Mouse (Mus musculus) thymus, adult 2 months (tissue): Measurements from ENCODE around the gene Sh3pxd2a. TPM values are rescaled to one million over a fixed set of nuclear protein-coding genes. Genes with fewer than 3 reads are reported as not detected.
"Not testable (repeated sequence)": the region's sequence is repeated elsewhere in the genome, so short reads cannot be mapped to it uniquely, and the experiment has no call there.

Experiments used
- DNase-seq: peaks from one replicate; pipeline ENCODE4 v3.0.0; 2021
- H3K27ac ChIP-seq: fragments of 200-500 bp; 2 replicates; pipeline ENCODE4 v1.5.1; 2012; ENCODE audit warnings: low read length, control low read depth; ENCODE audit not compliant: control insufficient read depth, insufficient read depth
- H3K27me3 ChIP-seq: fragments of 200-500 bp; 2 replicates; pipeline ENCODE4 v1.6.1; 2012; ENCODE audit warnings: mild to moderate bottlenecking, low read length, moderate library complexity, mixed read lengths; ENCODE audit not compliant: control insufficient read depth, insufficient read depth
- H3K36me3 ChIP-seq: fragments of 200-500 bp; 2 replicates; pipeline ENCODE4 v1.6.1; 2012; ENCODE audit warnings: mild to moderate bottlenecking, low read length, moderate library complexity; ENCODE audit not compliant: control insufficient read depth, insufficient read depth
- H3K4me1 ChIP-seq: fragments of 200-500 bp; replicated peaks from 2 replicates; pipeline ENCODE4 v1.6.1; 2012; ENCODE audit warnings: low read length; ENCODE audit not compliant: control insufficient read depth, insufficient read depth
- H3K4me3 ChIP-seq: fragments of 200-500 bp; 2 replicates; pipeline ENCODE4 v1.5.1; 2012; ENCODE audit warnings: mild to moderate bottlenecking, low read length, control low read depth, moderate library complexity; ENCODE audit not compliant: control insufficient read depth, insufficient read depth
- CTCF ChIP-seq: fragments of 200-500 bp; IDR thresholded peaks from 2 replicates; pipeline ENCODE4 v1.5.1; 2012; ENCODE audit warnings: mild to moderate bottlenecking, control low read depth, low read length, moderate library complexity, borderline replicate concordance; ENCODE audit not compliant: control insufficient read depth, poor library complexity, insufficient read depth; ENCODE audit errors: extremely low read depth
- POLR2A ChIP-seq: fragments of 200-500 bp; IDR thresholded peaks from 2 replicates; pipeline ENCODE4 v1.6.1; 2012; ENCODE audit warnings: mild to moderate bottlenecking, low read length, control low read depth, moderate library complexity; ENCODE audit not compliant: control insufficient read depth, poor library complexity, insufficient read depth; ENCODE audit errors: extremely low read depth
- WGBS: fragments of 180-500 bp; shearing (Covaris S2); methylation state at CpG from one replicate; pipeline ENCODE4 v1.1.7; 2018; 5-methylcytosine and 5-hydroxymethylcytosine counted together
- polyA plus RNA-seq: library from polyadenylated mRNA; depleted of rRNA; stranded (reverse); fragments of >200 nt; gene quantifications from 2 replicates; pipeline ENCODE4 v1.2.3, GENCODE M21; 2012

Gene Sh3pxd2a
- polyA plus RNA-seq, 1 experiment, result 19.4 TPM

DNA sequence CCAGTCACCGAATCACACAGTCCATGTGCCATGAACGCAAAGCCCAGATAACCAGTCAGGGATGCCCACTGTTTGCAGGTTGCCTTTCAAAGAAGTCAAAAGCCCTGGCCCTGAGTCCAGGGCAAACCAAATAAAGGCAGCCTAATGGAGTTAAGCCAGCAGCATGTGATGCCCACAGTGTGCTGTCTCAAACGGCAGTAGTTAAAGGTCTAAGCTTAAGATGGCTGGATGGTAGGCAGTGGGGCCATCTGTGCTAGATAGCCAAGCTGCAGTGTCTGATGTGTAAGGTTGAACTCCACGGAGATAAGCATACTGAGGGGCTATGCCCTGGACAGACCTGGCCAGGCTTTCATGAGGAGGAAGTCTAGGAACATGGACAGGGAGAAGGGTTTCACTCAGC lies 61.7 kb downstream of the Sh3pxd2a start:
- Histone ChIP-seq H3K36me3 (no peaks in the 10 kb centered on the region), H3K27me3 (no peaks in the 10 kb centered on the region), H3K4me3 (no peak overlapping the region), H3K27ac (no peak overlapping the region), H3K4me1 (peaks cover 8% of the 10 kb centered on the region)
- no peak for DNase-seq
- TF ChIP-seq POLR2A (no peak), CTCF (no peak)
- 96% methylated on average over 4 of the region's 4 CpGs for WGBS

DNA sequence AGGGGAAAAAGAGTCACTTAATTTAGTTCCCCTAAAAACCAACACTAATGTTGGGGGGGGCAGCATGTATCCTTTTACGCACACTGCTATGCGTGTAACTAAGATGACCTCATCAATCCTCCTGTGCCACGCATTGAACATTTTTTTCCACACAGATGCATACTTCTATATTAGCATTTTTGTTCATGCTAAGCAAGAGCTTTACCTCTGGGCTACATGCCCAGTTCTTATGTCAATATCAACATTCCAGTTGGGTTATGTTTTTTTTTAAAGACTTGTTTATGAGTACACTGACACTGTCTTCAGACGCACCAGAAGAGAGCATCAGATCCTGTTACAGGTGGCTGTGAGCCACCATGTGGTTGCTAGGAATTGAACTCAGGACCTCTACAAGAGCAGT lies 64.5 kb downstream of the Sh3pxd2a start:
- no peaks in the 10 kb centered on the region for H3K27me3 ChIP-seq
- no peak for TF ChIP-seq POLR2A
- TF ChIP-seq CTCF, result no peak
- H3K36me3 ChIP-seq, result no peaks in the 10 kb centered on the region
- DNase-seq, result no peak
- peaks cover 3% of the 10 kb centered on the region; the same call in 1 of the 2 replicates for H3K4me1 ChIP-seq
- H3K27ac ChIP-seq, result no peak overlapping the region
- H3K4me3 ChIP-seq, result no peak overlapping the region
- WGBS, result 96% methylated on average over 4 of the region's 4 CpGs

DNA sequence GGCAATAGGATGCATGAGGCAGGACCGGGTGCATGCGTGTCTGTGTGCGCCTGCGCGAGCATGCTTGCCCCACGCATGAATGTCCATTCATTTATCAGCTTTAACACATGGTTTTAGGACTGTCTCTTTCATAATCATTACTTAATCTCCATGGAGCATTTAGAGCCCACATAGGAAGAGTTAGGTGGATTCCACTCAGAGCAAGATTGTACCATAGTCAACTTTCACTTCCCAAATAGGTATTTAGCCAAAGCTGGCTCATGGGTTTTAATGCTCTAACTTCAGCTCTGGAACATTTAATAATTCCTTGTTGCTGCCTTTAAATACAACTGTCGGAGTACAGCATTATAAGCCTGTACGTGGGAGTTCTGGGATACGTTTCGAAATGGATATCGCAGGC lies 65.2 kb downstream of the Sh3pxd2a start:
- 96% methylated on average over 11 of the region's 11 CpGs for WGBS
- no peaks in the 10 kb centered on the region for H3K27me3 ChIP-seq
- H3K36me3 ChIP-seq, result no peaks in the 10 kb centered on the region
- DNase-seq, result no peak
- no peak for TF ChIP-seq POLR2A
- no peak for TF ChIP-seq CTCF
- no peak overlapping the region for H3K4me3 ChIP-seq
- no peak overlapping the region for H3K27ac ChIP-seq
- peaks cover 3% of the 10 kb centered on the region; the same call in 1 of the 2 replicates for H3K4me1 ChIP-seq

DNA sequence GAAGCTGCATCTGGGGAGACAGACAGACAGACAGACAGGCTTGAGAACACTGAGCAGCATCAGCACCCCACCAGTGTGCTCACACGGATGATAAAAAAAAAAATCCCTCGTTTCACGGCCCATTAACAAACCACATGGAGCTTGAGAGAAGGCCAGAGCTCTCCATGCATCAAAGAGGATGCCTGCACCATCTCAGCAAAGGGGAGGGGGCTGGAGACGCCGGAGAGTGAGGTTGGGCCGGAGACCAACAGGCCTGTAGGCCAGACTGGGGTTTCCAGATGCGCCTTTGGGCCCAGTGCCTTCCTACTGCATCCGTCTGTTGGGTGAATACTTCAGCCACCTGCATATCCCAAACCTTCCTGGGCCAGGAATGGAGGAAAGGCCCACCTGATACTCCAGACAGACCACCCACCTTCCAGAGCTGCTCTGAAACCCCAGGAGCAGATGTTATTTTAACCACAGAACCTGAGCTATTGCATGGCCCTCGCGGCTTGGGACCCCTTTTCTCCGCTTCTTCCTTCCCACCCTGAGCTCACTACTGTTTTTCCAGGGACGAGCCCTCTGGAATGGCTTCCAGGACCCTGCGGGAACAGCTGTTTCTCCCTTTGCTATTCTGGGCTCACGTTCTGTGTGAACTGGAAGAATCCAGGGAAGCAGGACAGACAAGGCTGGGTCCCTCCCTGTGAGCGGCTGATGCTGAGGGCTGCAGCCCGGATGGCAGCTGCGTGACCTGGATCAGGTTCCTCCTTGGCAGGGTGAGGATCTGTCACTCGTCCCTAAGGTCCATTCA lies 66.1 kb downstream of the Sh3pxd2a start:
- no peak overlapping the region for H3K4me3 ChIP-seq
- no peak overlapping the region for H3K27ac ChIP-seq
- TF ChIP-seq POLR2A (no peak), CTCF (no peak)
- H3K36me3 ChIP-seq, result no peaks in the 10 kb centered on the region
- H3K4me1 ChIP-seq, result peaks cover 3% of the 10 kb centered on the region; the same call in 1 of the 2 replicates
- H3K27me3 ChIP-seq, result no peaks in the 10 kb centered on the region
- WGBS, result 96% methylated on average over 18 of the region's 18 CpGs
- no peak for DNase-seq

DNA sequence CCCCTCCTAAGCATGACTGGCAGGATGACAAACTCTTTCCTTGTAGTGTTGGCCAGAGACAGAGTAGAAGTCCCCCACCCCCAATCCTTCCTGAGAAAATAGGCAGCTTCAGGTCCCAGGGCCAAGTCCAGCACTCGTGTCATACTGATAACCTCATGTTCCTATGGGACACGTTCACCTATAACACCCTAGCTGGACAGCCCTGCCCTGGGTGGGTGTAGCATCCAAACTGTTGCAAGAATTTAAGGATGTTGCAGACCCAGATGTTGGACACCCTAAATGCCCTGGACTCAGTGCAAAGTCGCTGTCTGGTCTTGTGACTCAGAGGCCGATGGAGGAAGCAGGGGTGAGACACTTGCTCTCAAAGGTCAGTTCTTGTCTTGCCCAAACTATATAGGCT lies 68.9 kb downstream of the Sh3pxd2a start:
- Histone ChIP-seq H3K4me3 (no peak overlapping the region), H3K27ac (no peak overlapping the region), H3K27me3 (no peaks in the 10 kb centered on the region), H3K36me3 (no peaks in the 10 kb centered on the region), H3K4me1 (peaks cover 4% of the 10 kb centered on the region; the same call in 1 of the 2 replicates)
- no peak for DNase-seq
- 92% methylated on average over 4 of the region's 4 CpGs for WGBS
- TF ChIP-seq POLR2A, result no peak
- TF ChIP-seq CTCF, result no peak

DNA sequence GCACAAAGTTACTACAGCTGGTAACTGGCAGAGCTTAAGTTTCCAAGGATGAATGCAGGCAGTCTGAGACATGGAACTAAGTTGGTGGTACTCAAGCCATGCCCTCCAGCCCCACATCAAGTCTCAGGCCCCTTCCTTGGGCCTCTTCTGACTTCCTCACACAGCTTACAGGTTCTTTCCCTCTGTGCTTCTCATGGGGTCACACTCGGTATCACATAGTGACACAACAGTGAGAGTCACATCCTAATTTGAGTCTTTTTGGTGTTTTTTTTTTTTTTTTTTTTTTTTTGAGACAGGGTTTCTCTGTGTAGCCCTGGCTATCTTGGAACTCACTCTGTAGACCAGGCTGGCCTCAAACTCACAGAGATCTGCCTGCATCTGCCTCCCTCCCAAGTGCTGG lies 69.4 kb downstream of the Sh3pxd2a start:
- H3K36me3 ChIP-seq, H3K4me1 ChIP-seq, H3K27ac ChIP-seq, H3K27me3 ChIP-seq, DNase-seq, H3K4me3 ChIP-seq: not testable (repeated sequence)
- WGBS, result 100% methylated on average over 1 of the region's 1 CpGs

DNA sequence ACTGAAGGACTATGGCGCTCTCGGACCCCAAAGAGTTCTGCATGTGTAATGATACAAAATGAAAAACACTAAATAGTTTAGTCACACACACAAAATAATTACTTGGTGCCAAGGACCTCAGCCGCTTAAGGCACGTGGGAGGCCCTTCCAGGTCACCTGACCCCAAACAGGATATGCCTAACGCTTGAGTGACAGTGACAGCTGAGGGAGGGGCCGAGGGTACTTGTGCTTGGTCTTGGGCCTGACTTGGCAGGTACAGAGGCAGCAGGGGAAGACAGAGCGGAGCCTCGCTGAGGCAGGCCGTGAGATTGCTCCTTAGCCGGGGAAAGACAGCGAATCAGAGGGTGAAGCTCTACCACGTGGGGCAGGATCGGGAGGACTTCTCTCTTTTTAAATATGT lies 73.3 kb downstream of the Sh3pxd2a start:
- Histone ChIP-seq H3K4me1 (peaks cover 4% of the 10 kb centered on the region; the same call in 1 of the 2 replicates), H3K27me3 (no peaks in the 10 kb centered on the region), H3K4me3 (no peak overlapping the region), H3K27ac (peak overlapping the region; percentile 29; the same call in 1 of the 2 replicates), H3K36me3 (no peaks in the 10 kb centered on the region)
- DNase-seq, result no peak
- no peak for TF ChIP-seq POLR2A
- no peak for TF ChIP-seq CTCF
- WGBS, result 92% methylated on average over 13 of the region's 13 CpGs
